Mouse (Mus musculus) liver, embryonic 11.5 days (tissue): ENCODE results near the gene Arhgap1. TPM values are rescaled to one million over a fixed set of nuclear protein-coding genes. Genes with fewer than 3 reads are reported as not detected.

Experiments
- ATAC-seq: fragments of 200-750 bp; cut with Nextera tagmentation; replicated peaks from 2 replicates; pipeline ENCODE4 v1.8.0; 2017; ENCODE audit warnings: moderate number of reproducible peaks, mild to moderate bottlenecking, moderate TSS enrichment, moderate library complexity; ENCODE audit not compliant: low FRiP score
- DNase-seq: peaks from one replicate; pipeline ENCODE4 v3.0.0-alpha.2; 2017; ENCODE audit warnings: low spot score
- H3K27ac ChIP-seq: fragments of 300-500 bp; sonication (generic); 2 replicates; pipeline ENCODE4 v1.5.1; 2014; ENCODE audit warnings: mild to moderate bottlenecking, low read depth, low read length, control low read depth
- H3K27me3 ChIP-seq: fragments of 300-500 bp; sonication (generic); replicated peaks from 2 replicates; pipeline ENCODE4 v1.6.1; 2014; ENCODE audit warnings: low read length, mixed read lengths; ENCODE audit not compliant: control insufficient read depth, insufficient read depth
- H3K36me3 ChIP-seq: fragments of 300-500 bp; sonication (generic); 2 replicates; pipeline ENCODE4 v1.6.1; 2014; ENCODE audit warnings: mild to moderate bottlenecking, low read length, moderate library complexity, mixed read lengths; ENCODE audit not compliant: control insufficient read depth, insufficient read depth
- H3K4me1 ChIP-seq: fragments of 300-500 bp; sonication (generic); replicated peaks from 2 replicates; pipeline ENCODE4 v1.6.1; 2014; ENCODE audit warnings: low read length, mixed read lengths; ENCODE audit not compliant: control insufficient read depth, insufficient read depth
- H3K4me2 ChIP-seq: fragments of 300-500 bp; sonication (generic); 2 replicates; pipeline ENCODE4 v1.6.1; 2014; ENCODE audit warnings: mild to moderate bottlenecking, control low read depth, moderate library complexity
- H3K4me3 ChIP-seq: fragments of 300-500 bp; sonication (generic); 2 replicates; pipeline ENCODE4 v1.5.1; 2014; ENCODE audit warnings: low read depth, low read length, control low read depth
- H3K9ac ChIP-seq: fragments of 300-500 bp; sonication (generic); 2 replicates; pipeline ENCODE4 v1.6.1; 2014; ENCODE audit warnings: low read depth, low read length, control low read depth
- H3K9me3 ChIP-seq: fragments of 300-500 bp; sonication (generic); 2 replicates; pipeline ENCODE4 v1.6.1; 2016; ENCODE audit warnings: low read length, inconsistent platforms, mixed read lengths; ENCODE audit not compliant: control insufficient read depth
- WGBS: fragments of 180-500 bp; shearing (Covaris S2); extraction: QIAGEN DNeasy Blood & Tissue Kit; methylation state at CpG from one replicate; pipeline ENCODE4 v1.1.7; 2014; 5-methylcytosine and 5-hydroxymethylcytosine counted together
- polyA plus RNA-seq: library from polyadenylated mRNA; unstranded; fragments of >200 nt; fragmentation: Nextera tagmentation; extraction: Ambion mirVana; gene quantifications from 2 replicates; pipeline ENCODE4 v1.2.1, GENCODE M21; 2014

Gene Arhgap1
- polyA plus RNA-seq, 1 experiment from 2014 or later = 99.2 TPM

DNA sequence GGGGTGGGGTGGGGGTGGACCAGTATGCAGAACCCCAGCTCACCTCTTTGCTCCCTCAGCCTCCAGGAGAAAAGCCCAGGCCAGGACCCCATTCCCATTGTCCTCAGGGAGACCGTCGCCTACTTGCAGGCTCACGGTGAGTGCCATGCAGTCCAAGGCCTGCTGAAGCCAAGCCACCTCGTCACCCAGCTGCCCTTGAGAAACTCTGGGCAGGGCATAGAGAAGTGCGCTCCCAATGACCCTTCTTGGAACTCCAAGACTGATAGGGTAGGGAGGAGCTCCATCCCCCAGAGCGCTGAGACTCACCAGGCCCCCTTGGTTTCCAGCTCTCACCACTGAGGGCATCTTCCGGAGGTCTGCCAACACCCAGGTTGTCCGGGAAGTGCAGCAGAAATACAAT, 19.7 kb downstream of the Arhgap1 start:
- Histone ChIP-seq H3K27ac (no peak overlapping the region), H3K9me3 (no peaks in the 10 kb centered on the region), H3K36me3 (peaks cover 38% of the 10 kb centered on the region), H3K4me2 (no peak overlapping the region), H3K27me3 (no peaks in the 10 kb centered on the region), H3K4me1 (no peaks in the 10 kb centered on the region), H3K4me3 (no peak overlapping the region), H3K9ac (no peak overlapping the region)
- ATAC-seq (no peak), DNase-seq (no peak)
- 93% methylated on average over 8 of the region's 8 CpGs for WGBS

DNA sequence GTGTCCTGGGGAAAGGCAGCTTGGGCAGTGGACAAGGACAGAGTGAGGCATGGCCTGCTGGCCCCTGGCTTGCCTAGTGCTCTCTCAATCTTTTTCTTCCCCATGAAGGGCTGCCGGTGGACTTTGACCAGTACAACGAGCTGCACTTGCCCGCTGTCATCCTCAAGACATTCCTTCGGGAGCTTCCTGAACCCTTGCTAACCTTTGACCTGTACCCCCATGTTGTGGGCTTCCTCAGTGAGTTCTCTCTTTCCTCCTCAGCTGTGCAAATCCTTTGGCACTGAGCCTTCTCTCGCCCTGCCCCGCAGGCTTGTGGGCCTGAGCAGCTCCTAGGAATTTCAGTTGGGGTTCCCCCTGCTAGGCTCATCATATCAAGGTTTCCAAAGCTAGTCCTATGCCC, 20.4 kb downstream of the Arhgap1 start:
- Histone ChIP-seq H3K27ac (no peak overlapping the region), H3K36me3 (peaks cover 33% of the 10 kb centered on the region), H3K4me2 (no peak overlapping the region), H3K4me1 (no peaks in the 10 kb centered on the region), H3K4me3 (no peak overlapping the region), H3K9me3 (no peaks in the 10 kb centered on the region), H3K27me3 (no peaks in the 10 kb centered on the region), H3K9ac (no peak overlapping the region)
- no peak for DNase-seq
- no peak for ATAC-seq
- 94% methylated on average over 6 of the region's 6 CpGs for WGBS

- DNase-seq = no peak
- Histone ChIP-seq H3K9me3 (no peaks in the 10 kb centered on the region), H3K27ac (no peak overlapping the region), H3K27me3 (no peaks in the 10 kb centered on the region), H3K36me3 (peaks cover 28% of the 10 kb centered on the region), H3K4me1 (no peaks in the 10 kb centered on the region), H3K9ac (no peak overlapping the region), H3K4me3 (no peak overlapping the region), H3K4me2 (no peak overlapping the region)
- WGBS = 91% methylated on average over 2 of the region's 2 CpGs
- no peak for ATAC-seq
Observed at GRCm38 (mm10) chr2:91673587-91673986, 23.9 kb downstream of the Arhgap1 start.

DNA sequence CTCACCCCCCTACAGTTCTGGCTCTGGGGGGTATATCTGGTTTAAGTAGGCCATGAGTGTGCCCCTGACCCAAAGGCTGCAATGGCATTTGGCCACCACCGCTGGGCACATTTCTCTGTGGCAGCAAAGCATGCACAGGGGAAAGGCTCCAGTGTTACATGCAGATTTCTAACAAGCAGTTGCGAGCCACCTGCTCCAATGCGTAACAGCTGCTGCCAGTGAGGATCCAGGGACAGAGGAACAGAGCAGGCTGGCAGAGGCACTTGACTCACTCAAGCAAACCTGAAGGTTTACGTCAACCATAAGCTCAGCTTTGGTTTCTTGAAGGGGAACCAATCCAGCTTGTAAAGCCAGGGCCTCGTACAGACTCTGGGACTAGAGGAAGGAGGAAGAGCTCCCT, 25.2 kb downstream of the Arhgap1 start:
- H3K4me3 ChIP-seq = no peak overlapping the region
- no peak overlapping the region for H3K4me2 ChIP-seq
- ATAC-seq (no peak), DNase-seq (no peak)
- H3K27ac ChIP-seq = no peak overlapping the region
- no peaks in the 10 kb centered on the region for H3K4me1 ChIP-seq
- H3K27me3 ChIP-seq = no peaks in the 10 kb centered on the region
- WGBS = 95% methylated on average over 5 of the region's 5 CpGs
- H3K9ac ChIP-seq = no peak overlapping the region
- no peaks in the 10 kb centered on the region for H3K9me3 ChIP-seq
- peaks cover 15% of the 10 kb centered on the region for H3K36me3 ChIP-seq

- Histone ChIP-seq H3K4me1 (no peaks in the 10 kb centered on the region), H3K27ac (no peak overlapping the region), H3K27me3 (no peaks in the 10 kb centered on the region), H3K9me3 (no peaks in the 10 kb centered on the region), H3K4me2 (no peak overlapping the region), H3K9ac (no peak overlapping the region), H3K4me3 (no peak overlapping the region), H3K36me3 (peaks cover 5% of the 10 kb centered on the region; the same call in 1 of the 2 replicates)
- ATAC-seq (no peak), DNase-seq (no peak)
- 76% methylated on average over 2 of the region's 2 CpGs for WGBS
Observed at GRCm38 (mm10) chr2:91676420-91676819, 26.8 kb downstream of the Arhgap1 start.

- Histone ChIP-seq H3K27ac (no peak overlapping the region), H3K27me3 (no peaks in the 10 kb centered on the region), H3K4me3 (no peak overlapping the region), H3K9ac (no peak overlapping the region), H3K4me2 (no peak overlapping the region), H3K9me3 (no peaks in the 10 kb centered on the region), H3K36me3 (peaks cover 5% of the 10 kb centered on the region; the same call in 1 of the 2 replicates), H3K4me1 (no peaks in the 10 kb centered on the region)
- no peak for DNase-seq
- no peak for ATAC-seq
Observed at GRCm38 (mm10) chr2:91676961-91677360, 27.3 kb downstream of the Arhgap1 start.

DNA sequence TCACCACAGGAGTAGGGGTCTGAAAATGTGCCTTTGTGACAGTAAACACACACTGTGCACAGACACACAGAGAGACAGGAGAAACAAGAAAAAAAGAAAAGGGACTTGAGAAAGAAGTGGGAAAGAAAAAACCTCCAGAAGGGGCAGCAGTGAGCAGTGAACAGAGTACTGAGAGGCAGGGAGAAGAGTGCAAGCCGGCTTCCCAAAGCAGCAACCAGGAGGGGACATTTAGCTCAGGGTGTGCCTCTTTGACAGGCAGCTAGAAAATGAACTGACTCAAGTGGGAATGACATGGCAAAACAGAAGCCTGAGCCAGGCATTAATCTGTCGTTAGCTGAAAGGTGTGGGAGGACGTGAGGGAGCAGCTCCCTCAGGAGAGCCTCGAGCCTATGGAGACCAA, 33.2 kb downstream of the Arhgap1 start:
- peaks cover 6% of the 10 kb centered on the region; the same call in 1 of the 2 replicates for H3K36me3 ChIP-seq
- no peaks in the 10 kb centered on the region for H3K4me1 ChIP-seq
- DNase-seq (no peak), ATAC-seq (peak; percentile 60; the same call in 1 of the 2 replicates)
- no peak overlapping the region for H3K9ac ChIP-seq
- no peaks in the 10 kb centered on the region for H3K9me3 ChIP-seq
- no peak overlapping the region for H3K4me3 ChIP-seq
- H3K4me2 ChIP-seq = no peak overlapping the region
- 59% methylated on average over 4 of the region's 4 CpGs for WGBS
- H3K27me3 ChIP-seq = no peaks in the 10 kb centered on the region
- H3K27ac ChIP-seq = no peak overlapping the region

DNA sequence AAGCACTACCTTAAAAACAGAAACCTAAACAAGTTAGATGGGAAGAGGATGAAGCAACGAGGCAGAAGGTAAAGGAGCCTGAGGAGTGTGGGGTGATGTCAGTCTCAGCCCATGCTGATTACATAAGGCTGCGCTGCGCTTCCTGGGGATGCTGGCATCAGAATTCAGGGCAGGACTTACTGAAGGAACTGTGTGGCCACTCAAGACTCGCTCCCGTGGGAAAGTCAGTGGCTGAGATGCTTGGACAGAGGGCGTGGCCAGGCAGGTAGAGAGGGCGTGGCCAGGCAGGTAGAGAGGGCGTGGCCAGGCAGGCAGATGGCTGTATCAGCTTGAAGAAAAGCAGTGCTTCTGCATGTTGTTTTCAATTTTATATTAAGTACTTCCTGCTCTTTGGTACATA, 34.3 kb downstream of the Arhgap1 start:
- Histone ChIP-seq H3K27me3 (no peaks in the 10 kb centered on the region), H3K9me3 (no peaks in the 10 kb centered on the region), H3K4me1 (no peaks in the 10 kb centered on the region), H3K9ac (no peak overlapping the region), H3K36me3 (peaks cover 6% of the 10 kb centered on the region; the same call in 1 of the 2 replicates), H3K4me3 (no peak overlapping the region), H3K4me2 (no peak overlapping the region), H3K27ac (no peak overlapping the region)
- DNase-seq (no peak), ATAC-seq (no peak)
- WGBS = 84% methylated on average over 8 of the region's 8 CpGs

GRCm38 (mm10) chr2:91689452-91689851, 39.8 kb downstream of the Arhgap1 start:
- Histone ChIP-seq H3K4me2 (no peak overlapping the region), H3K27ac (no peak overlapping the region), H3K36me3 (peaks cover 4% of the 10 kb centered on the region; the same call in 1 of the 2 replicates), H3K4me3 (no peak overlapping the region), H3K4me1 (no peaks in the 10 kb centered on the region), H3K27me3 (no peaks in the 10 kb centered on the region), H3K9me3 (no peaks in the 10 kb centered on the region), H3K9ac (no peak overlapping the region)
- DNase-seq (no peak), ATAC-seq (no peak)
- 91% methylated on average over 7 of the region's 7 CpGs for WGBS
